Mouse (Mus musculus): ENCODE measurements around the gene Prkn. TPM values are rescaled to one million over a fixed set of nuclear protein-coding genes. Genes with fewer than 3 reads are reported as not detected.
A peak's percentile ranks its signal among the peaks of the same experiment; 100 is the strongest.
"Not testable (repeated sequence)": the region's sequence is repeated elsewhere in the genome, so short reads cannot be mapped to it uniquely, and the experiment has no call there.

Gene Prkn
- total RNA-seq, 2 experiments from 2014 or later, result 12.8 to 12.9 TPM

DNA sequence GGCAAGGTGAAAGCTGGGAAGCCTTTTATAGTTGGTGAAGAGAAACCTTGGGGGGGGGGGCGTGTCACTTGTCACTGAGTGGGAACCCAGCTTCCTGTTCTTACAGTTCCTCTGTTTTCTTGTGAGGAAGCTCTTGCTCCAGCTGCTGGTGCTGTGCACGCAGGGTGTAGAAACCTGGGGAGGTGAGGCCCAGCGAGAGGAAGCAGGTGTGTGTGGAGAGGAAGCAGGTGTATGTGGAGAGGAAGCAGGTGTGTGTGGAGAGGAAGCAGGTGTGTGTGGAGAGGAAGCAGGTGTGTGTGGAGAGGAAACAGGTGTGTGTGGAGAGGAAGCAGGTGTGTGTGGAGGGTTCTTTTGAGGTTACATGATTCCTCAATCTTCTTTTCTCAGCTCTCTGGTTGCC, 266.8 kb downstream of the Prkn start:
- intact Hi-C loops (cut with DNase I; ENCODE audit: low total_unique reads), result no loop called here
- DNase-seq, result no peak

DNA sequence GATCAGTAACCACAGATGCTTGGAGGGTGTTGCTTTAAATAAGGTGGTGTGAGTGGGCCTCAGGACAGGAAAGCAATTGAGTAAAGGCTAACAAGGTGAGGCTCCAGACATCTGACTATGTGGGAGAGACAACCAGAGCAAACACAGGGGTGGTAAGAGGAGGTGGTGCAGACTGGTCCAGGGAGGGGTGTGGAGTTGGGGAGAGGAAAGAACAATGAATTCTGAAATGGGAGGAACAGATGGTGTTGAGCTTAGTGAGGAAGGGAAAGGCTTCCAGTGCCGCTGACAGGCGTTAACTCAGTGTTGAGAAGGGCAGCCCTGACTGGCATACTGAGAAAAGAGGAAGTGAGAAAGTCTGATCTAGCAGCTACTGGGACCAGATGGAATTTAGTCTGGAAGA, 267.7 kb downstream of the Prkn start:
- no peak for DNase-seq
- intact Hi-C loops (cut with DNase I; ENCODE audit: low total_unique reads), result no loop called here

DNA sequence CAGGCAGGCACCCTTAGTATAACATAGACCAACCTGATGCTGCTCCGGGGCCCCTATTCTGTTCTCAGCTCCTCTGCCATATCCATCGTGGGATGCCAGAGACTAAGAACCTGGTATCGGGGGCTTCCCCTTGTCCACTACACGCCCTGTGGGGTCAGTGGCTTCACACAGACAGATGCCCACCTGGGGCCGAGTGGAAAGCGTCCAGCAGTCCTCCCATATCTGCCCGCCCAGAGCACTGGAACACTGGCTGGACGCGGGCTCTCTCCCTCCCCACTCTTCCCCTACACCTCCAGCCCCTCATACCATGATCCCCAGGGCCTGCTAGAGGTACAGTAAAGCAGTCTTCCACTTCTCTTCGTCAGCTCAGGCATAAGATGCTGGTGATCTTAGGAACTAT, 277.3 kb downstream of the Prkn start:
- no peak for DNase-seq
- intact Hi-C loops (cut with DNase I; ENCODE audit: low total_unique reads), result no loop called here

DNA sequence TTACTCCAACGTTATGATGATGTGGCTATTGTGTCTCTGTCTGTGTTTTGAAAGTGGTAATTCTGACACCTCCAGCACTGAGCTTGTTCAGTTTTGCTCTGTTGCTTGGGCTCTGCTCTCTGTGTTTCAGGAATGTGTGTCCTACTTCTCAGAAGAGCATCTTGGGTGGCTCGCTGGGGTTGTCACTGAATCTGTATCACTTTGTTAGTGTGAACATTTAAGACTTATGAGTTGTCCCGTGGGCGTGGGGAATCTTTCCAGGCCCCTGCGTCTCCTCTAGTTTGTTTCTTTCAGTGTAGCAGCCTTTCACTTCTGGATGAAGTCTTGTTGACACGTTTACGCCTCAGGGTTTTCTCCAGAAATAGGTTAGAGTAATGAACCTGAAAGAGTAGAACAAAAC, 283.9 kb downstream of the Prkn start:
- no peak for DNase-seq
- intact Hi-C loops (cut with DNase I; ENCODE audit: low total_unique reads), result no loop called here

DNA sequence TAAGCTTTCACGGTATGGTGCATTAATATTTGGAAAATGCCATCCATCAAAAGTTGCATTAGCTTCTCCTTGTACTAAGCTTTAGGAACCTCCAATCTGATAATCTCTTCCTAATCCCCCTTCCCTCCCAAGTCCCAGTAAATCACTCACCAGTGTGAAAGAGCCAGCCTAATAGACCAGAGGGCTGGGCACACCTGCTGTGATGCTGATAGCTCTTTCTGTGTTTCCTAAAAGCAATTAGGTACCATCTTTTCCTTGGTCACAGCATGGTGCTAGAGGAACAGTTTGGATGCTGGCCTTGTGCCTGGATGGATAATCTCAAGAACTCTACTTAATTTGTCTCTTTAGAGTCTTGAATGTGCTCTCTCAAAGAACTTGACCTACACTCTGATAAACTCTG, 287.0 kb downstream of the Prkn start:
- DNase-seq, result no peak
- intact Hi-C loops (cut with DNase I; ENCODE audit: low total_unique reads), result no loop called here

DNA sequence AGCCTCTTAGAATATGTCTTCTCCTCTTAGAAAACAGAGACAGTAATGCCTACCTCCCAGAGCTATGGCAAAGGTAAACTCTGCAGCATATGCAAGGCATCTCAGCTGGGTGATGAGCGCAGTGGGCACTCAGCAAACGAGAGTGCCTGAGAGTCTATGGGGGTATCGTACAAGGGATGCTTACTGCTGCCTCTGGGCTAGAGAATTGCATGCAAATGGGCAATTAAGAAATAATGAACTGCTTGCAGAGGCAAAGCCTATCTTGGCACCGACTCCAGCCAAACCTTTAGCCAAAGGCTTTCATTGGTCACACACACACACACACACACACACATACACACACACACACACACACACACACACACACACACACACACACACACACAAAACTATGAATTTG, 290.7 kb downstream of the Prkn start:
- no peak for DNase-seq
- intact Hi-C loops (cut with DNase I; ENCODE audit: low total_unique reads), result no loop called here

DNA sequence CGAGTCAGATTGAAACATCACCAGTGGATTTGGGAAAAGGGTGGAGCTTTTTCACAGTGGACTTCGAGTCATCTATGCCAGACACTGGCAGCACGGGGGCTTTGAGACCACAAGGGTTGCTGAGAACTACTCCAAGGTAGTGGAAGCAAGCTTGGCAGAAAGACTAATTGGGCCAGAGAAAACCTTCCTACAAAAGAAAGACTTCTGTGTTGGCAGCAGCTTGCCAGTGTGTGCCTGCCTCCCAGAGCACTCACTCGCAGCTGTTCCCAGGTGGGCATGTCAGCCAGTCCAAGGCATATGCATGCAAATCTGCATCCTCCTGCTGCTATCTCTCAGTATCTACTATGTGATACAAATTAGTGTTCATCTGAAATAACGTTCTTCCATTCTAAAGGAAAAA, 302.1 kb downstream of the Prkn start:
- no peak for DNase-seq
- intact Hi-C loops (cut with DNase I; ENCODE audit: low total_unique reads), result no loop called here

DNA sequence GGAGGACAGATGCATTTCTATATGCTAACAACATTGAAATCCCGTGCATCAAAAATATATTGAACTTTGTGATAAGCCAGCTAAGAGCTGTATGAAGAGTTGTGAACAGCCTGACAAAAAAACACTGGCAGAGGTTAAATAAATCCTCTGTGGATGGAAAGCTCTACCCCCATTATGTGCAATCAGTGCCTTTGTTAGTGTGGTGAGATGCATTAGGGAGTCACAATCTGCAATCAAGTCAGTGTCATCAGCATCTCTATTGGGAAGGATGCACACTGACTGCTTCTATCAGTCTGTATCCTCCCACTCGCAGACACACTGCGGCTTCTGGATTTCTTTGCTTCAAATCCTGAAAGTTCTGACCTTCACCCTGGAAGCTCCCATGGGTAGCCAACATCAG, 315.9 kb downstream of the Prkn start:
- intact Hi-C loops (cut with DNase I; ENCODE audit: low total_unique reads), result no loop called here
- DNase-seq, result no peak

DNA sequence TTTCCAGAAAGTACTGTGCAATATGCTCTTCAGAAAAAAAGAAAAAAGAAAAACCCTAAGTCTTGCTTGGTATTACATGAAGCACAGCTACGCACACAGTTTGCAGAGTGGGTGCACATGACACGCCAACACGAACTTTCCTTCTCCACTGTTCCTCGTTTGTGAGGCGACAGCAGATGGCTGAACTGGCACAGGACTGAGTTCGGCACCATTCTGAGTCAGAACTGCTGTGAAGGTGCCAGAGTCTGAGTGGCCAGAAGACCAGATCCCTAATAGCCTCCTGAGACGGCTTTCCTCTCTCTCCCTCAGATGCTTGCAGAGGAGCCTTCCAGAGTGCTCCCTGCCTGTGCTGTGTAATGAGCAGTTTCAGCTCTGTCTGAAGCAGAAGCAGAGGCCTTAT, 317.4 kb downstream of the Prkn start:
- intact Hi-C loops (cut with DNase I; ENCODE audit: low total_unique reads), result no loop called here
- peak; percentile 35 for DNase-seq

DNA sequence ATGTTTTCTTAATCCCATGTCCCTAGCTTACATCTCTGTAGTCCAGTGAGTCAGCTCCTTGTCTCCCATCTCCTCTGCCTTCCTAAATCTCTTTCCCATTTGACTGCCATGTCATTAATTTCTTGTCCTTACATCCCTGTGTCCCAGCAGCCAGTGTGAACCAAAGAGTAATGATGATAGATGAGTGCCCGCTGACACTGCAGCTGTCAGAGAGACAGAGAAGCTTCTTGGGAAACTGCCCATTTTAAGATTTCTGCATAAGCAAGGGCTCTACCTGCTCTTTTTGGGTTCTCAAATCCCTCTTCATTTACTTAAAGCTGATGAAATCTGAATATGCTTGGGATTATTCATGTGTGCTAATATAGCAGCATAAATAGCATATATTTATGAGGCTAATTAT, 321.3 kb downstream of the Prkn start:
- DNase-seq, result no peak
- intact Hi-C loops (cut with DNase I; ENCODE audit: low total_unique reads), result no loop called here

DNA sequence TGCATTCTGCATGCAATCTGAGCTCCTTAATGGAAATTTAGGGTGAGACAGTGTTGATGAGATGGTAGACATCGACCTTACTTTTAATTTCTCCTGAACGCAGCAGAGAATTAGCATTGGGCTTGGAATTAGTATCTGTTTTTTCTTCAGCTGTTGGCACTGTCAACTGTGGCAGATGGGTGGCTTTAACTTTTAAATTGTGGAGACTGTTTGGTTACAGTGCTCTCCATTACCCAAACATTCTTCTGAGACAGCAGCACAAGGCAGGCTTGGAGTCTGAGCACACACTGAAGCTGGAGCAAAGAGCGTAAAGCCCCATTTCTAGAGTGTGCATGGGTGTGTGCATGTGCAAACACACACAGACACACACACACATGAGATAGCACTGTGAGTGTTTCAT, 322.6 kb downstream of the Prkn start:
- intact Hi-C loops (cut with DNase I; ENCODE audit: low total_unique reads), result no loop called here
- DNase-seq, result no peak

DNA sequence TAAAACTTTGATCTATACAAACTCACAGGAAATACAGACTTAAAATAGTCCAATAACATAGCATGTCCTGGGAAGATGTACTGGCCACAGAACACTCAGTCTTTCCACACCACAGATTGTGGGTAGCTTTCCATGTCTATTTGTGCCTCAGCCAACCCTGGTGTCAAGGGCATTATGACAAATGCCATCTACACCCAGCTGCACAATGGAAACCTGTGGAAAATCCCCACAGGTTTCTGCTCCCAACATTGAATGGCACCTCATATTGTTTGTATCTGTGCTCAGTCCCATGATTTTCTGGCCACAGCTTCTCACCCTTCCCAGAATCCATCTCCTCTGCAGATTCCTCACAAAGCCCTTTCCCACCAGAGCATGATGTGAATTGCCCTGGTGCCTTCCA, 347.2 kb downstream of the Prkn start:
- DNase-seq, result no peak
- intact Hi-C loops (cut with DNase I; ENCODE audit: low total_unique reads), result no loop called here

DNA sequence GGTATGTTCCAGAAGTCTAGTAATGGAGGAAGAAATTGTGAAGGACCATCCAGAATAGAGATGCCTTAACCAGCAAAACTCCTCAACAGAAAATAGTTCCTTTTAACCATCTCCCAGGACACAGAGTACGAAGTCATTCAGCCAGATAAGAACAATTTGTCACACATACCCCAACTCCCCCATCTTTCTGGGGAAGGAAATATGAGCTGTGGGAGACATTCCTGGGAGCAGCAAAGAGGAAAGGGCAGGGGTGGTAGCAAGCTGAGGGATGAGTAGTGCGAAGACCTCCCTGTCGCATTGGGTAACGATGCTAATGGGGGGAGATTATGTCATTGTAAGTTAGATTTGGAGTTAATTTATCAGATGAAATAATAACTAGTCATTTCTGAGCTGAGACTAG, 348.3 kb downstream of the Prkn start:
- intact Hi-C loops (cut with DNase I; ENCODE audit: low total_unique reads), result no loop called here
- DNase-seq, result no peak

DNA sequence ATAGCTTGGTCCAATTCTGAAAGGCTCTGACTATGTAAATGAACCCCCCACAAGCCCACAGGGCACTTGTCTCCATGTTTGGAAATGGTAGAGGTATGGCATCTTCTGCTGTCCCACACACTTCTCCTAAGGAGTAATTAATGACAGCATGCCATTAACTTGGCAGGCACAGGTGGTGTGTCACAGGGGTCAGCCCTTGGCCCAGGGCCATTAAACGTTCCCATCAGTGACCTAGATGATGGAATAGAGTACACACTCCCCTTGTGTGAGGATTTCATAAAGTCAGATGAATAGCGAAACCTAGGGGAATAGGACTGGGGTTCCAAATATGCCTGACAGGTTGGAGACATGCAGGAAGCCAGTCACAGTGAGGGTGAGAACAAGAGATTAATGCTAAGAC, 350.1 kb downstream of the Prkn start:
- no peak for DNase-seq
- intact Hi-C loops (cut with DNase I; ENCODE audit: low total_unique reads), result no loop called here

DNA sequence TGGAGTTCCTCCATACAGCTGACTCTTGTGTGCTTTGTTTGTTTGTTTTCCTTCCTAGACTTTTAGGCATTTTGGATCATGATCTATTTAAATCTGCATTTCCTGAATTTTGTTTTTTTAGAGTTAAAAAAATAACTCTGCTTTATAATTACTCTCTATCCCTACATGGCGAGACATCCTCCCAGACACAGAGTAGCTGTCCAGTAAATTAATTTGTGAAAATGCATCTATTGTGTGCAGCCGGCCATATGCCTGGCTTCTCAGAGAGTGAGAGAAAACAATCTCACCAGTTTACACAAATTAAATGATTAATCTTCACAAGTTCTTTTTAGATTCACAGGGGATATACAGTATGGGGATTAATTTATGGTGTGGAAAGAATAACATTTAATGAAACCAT, 357.9 kb downstream of the Prkn start:
- DNase-seq, result no peak
- intact Hi-C loops (cut with DNase I; ENCODE audit: low total_unique reads), result no loop called here

DNA sequence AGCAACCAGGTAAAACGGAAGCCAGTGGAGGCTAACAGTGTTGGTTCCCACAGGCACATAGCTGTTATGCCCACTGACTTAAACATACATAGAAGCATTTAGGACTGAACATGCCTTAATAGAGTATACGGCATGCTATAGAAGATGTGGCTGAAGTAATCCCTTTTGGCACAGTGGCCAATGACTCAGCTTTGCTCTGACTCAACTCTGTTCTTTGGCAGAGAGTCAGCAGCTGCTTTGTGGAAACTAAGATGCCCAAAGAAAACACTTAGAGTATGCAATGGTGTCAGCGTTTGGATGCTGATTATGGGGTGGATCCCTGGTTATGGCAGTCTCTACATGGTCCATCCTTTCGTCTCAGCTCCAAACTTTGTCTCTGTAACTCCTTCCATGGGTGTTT, 368.9 kb downstream of the Prkn start:
- DNase-seq; intact Hi-C loops (cut with DNase I; ENCODE audit: low total_unique reads): not testable (repeated sequence)

DNA sequence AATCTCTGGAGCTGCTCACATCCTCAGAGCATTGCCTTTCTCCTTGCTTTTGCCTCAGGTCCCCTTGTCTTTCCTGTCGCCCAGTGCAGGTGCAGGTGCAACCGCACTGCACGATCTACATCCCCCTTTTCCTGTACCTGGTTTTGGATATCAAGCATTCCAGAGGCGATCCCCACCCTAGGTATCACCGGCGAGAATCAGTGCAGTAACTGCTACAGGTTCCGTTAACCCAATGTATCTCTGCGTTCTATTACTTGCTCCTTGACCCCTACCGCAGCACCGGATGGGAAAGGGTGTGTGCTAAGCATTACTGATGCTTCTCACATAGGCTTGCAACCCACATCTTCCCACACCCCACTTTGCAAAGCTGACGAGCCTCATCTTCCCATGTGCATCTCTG, 370.8 kb downstream of the Prkn start:
- DNase-seq, result no peak
- intact Hi-C loops (cut with DNase I; ENCODE audit: low total_unique reads), result no loop called here

DNA sequence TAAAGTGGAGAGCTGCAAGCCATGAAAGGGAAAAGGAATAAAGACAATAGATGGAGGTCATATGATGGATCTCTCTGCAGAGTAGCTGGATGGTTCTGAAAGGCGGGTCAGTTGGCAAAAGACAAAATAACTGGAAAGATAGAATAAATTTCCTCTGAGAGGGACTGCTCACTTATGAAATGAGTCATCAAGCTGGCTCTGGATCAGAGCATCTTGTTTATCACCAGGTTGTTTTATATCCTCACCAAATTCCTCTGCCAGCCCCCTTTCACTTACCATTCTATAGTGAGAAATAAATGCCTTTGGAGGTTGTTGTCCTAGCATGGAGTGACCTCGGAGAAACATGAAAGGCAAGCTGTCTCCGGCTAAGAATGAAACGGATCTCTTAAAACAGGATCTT, 371.4 kb downstream of the Prkn start:
- no peak for DNase-seq
- intact Hi-C loops (cut with DNase I; ENCODE audit: low total_unique reads), result no loop called here

DNA sequence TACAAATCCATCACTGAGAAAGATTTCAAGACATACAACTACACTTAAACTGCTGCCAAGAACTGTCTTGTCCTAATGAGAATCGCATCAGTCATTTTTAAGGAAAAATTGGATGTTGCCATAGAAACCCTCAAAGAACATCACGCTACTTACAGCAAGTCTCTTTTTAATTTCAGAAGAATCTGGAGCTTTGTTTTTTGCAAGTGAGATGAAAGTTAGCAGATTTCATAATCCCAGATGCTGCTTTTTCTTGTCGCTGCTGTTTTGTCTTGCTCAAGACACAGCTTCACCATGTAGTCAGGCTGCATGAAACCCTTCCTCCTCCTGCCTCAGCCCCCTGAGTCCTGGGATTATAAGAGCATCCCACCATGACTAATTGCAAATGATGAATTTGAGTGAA, 373.5 kb downstream of the Prkn start:
- intact Hi-C loops (cut with DNase I; ENCODE audit: low total_unique reads), result no loop called here
- DNase-seq, result no peak

DNA sequence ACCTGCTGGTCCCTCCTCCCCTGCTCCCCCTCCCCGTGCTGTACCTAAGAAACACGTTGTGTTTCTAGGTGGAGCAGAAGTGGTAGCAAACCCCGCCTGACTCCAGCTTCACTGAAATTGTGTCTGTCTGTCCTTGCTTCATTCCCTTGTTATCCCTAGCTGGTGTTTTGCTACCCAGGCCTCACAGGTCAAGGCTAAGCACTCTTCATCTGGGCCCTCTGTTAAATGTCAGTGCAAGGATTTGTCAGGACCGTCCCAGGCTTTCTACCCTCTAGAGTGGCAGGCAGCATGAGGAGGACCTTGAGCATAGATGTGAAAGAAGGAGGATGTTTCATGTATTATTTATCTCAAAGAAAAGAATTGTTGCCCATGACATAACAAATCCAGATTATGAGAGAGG, 388.8 kb downstream of the Prkn start:
- intact Hi-C loops (cut with DNase I; ENCODE audit: low total_unique reads), result no loop called here
- no peak for DNase-seq

DNA sequence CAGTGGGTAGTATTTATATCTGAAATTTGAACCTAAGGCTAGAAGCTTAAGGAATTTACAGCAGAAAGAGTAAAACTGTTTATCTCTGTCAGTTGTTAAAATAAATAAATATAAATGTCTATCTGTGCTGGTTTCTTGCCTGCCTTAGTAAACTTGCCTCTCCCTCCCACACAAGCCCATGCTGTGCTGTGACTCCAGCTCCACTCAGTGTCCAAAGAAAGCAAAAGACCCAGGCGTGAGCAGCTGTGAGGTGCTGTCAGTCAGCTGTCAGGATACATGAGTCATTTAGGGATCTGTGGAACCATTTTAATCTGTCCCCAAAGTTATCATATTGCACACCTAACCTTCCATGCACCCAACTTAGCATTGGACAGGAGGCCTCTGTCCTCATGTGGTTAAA, 389.2 kb downstream of the Prkn start:
- DNase-seq, result peak; percentile 5
- intact Hi-C loops (cut with DNase I; ENCODE audit: low total_unique reads), result no loop called here

DNA sequence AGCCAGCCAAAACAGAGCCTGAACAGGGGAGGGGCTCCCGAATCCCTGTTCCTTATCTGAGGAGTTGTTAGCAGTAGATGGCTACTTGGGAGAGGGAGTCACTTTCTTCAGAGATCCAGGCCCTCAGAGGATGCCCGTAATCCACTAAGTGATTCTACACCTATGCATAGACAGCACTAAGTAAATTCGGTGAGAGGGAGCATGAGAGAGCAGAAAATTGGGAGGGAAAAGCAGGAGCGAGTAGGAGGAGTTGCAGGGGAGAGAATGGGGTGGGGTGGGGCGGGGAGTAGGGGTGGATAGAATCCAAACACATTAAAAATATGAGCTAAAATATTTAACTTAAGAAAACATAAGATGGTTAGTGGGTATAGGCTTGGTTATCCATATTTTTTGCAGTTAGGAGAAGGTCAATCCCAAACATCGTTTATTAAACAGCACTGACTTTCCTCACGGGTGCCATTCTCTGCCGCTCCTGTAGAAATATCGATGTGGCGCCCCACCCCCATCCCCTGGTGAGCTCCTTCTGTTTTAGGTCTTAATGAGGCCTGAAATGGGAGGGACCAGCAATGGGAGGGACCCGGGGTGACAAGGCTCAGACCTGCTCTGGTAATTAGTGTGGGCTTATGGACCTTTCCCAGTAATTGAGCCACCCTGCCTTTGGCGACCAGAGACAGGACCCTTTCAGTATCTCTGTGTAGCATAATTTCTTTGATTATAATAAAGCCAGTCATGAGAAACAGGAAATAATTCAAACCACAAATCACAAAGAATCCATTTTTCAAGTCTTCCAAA, 390.6 kb downstream of the Prkn start:
- DNase-seq, result no peak
- intact Hi-C loops (cut with DNase I; ENCODE audit: low total_unique reads), result no loop called here

All from gastrocnemius, postnatal 14 days (tissue).